Mouse (Mus musculus) forebrain, embryonic 12.5 days (tissue): Measurements from ENCODE around the gene Gda. TPM values are rescaled to one million over a fixed set of nuclear protein-coding genes. Genes with fewer than 3 reads are reported as not detected.
A peak's percentile ranks its signal among the peaks of the same experiment; 100 is the strongest.

ENCODE experiments used
- ATAC-seq: fragments of 200-750 bp; cut with Nextera tagmentation; 2 replicates; pipeline ENCODE4 v1.8.0; 2017; ENCODE audit warnings: moderate TSS enrichment; ENCODE audit not compliant: low FRiP score
- H3K27ac ChIP-seq: fragments of 300-500 bp; sonication (generic); 2 replicates; pipeline ENCODE4 v1.5.1; 2016; ENCODE audit warnings: mild to moderate bottlenecking
- H3K27me3 ChIP-seq: fragments of 300-500 bp; sonication (generic); 2 replicates; pipeline ENCODE4 v1.6.1; 2016; ENCODE audit warnings: mild to moderate bottlenecking
- H3K36me3 ChIP-seq: fragments of 300-500 bp; sonication (generic); replicated peaks from 2 replicates; pipeline ENCODE4 v1.6.1; 2016; ENCODE audit warnings: mild to moderate bottlenecking
- H3K4me1 ChIP-seq: fragments of 300-500 bp; sonication (generic); 2 replicates; pipeline ENCODE4 v1.6.1; 2016
- H3K4me2 ChIP-seq: fragments of 300-500 bp; sonication (generic); 2 replicates; pipeline ENCODE4 v1.6.1; 2016; ENCODE audit warnings: mild to moderate bottlenecking, moderate library complexity
- H3K4me3 ChIP-seq: fragments of 300-500 bp; sonication (generic); replicated peaks from 2 replicates; pipeline ENCODE4 v1.5.1; 2016; ENCODE audit warnings: mild to moderate bottlenecking
- H3K9ac ChIP-seq: fragments of 300-500 bp; sonication (generic); 2 replicates; pipeline ENCODE4 v1.6.1; 2016; ENCODE audit warnings: mild to moderate bottlenecking
- H3K9me3 ChIP-seq: fragments of 300-500 bp; sonication (generic); 2 replicates; pipeline ENCODE4 v1.6.1; 2016
- WGBS: fragments of 180-500 bp; shearing (Covaris S2); methylation state at CpG from one replicate; pipeline ENCODE4 v1.1.7; 2016; 5-methylcytosine and 5-hydroxymethylcytosine counted together
- polyA plus RNA-seq: library from polyadenylated mRNA; unstranded; fragments of >200 nt; fragmentation: Nextera tagmentation; extraction: Ambion mirVana; gene quantifications from 2 replicates; pipeline ENCODE4 v1.2.1, GENCODE M21; 2016

Gene Gda
- polyA plus RNA-seq, 1 experiment from 2014 or later, result 0.10 TPM

- no peak for ATAC-seq
- Histone ChIP-seq H3K9ac (no peak overlapping the region), H3K4me3 (no peak overlapping the region), H3K36me3 (no peaks in the 10 kb centered on the region), H3K4me2 (no peak overlapping the region), H3K27me3 (no peaks in the 10 kb centered on the region), H3K4me1 (no peaks in the 10 kb centered on the region), H3K27ac (no peak overlapping the region), H3K9me3 (no peaks in the 10 kb centered on the region)
- WGBS, result 96% methylated on average over 1 of the region's 1 CpGs
These were observed 7.8 kb upstream of the Gda start for GRCm38 (mm10) chr19:21481031-21481430.

GRCm38 (mm10) chr19:21480053-21480419, 6.8 kb upstream of the Gda start:
- Histone ChIP-seq H3K4me3 (no peak overlapping the region), H3K27ac (no peak overlapping the region), H3K4me1 (no peaks in the 10 kb centered on the region), H3K36me3 (no peaks in the 10 kb centered on the region), H3K9ac (no peak overlapping the region), H3K27me3 (no peaks in the 10 kb centered on the region), H3K4me2 (no peak overlapping the region), H3K9me3 (no peaks in the 10 kb centered on the region)
- no peak for ATAC-seq
- 52% methylated on average over 2 of the region's 2 CpGs for WGBS

GRCm38 (mm10) chr19:21479183-21480052, 6.2 kb upstream of the Gda start:
- Histone ChIP-seq H3K27ac (no peak overlapping the region), H3K36me3 (no peaks in the 10 kb centered on the region), H3K4me2 (no peak overlapping the region), H3K9me3 (no peaks in the 10 kb centered on the region), H3K4me1 (no peaks in the 10 kb centered on the region), H3K27me3 (no peaks in the 10 kb centered on the region), H3K9ac (no peak overlapping the region), H3K4me3 (no peak overlapping the region)
- WGBS, result 70% methylated on average over 18 of the region's 18 CpGs
- ATAC-seq, result peak; percentile 63; the same call in 1 of the 2 replicates

GRCm38 (mm10) chr19:21478538-21478937, 5.3 kb upstream of the Gda start:
- WGBS, result 82% methylated on average over 3 of the region's 3 CpGs

GRCm38 (mm10) chr19:21477780-21478179, 4.5 kb upstream of the Gda start:
- Histone ChIP-seq H3K27ac (no peak overlapping the region), H3K4me1 (no peaks in the 10 kb centered on the region), H3K9ac (no peak overlapping the region), H3K9me3 (no peaks in the 10 kb centered on the region), H3K27me3 (peaks cover 5% of the 10 kb centered on the region), H3K36me3 (no peaks in the 10 kb centered on the region), H3K4me3 (no peak overlapping the region), H3K4me2 (no peak overlapping the region)
- WGBS, result 78% methylated on average over 2 of the region's 2 CpGs
- no peak for ATAC-seq

More at GRCm38 (mm10) chr19:21478538-21478937, 5.3 kb upstream of the Gda start:
- Histone ChIP-seq H3K27me3 (no peaks in the 10 kb centered on the region), H3K4me2 (no peak overlapping the region), H3K36me3 (no peaks in the 10 kb centered on the region), H3K27ac (no peak overlapping the region), H3K4me3 (no peak overlapping the region), H3K4me1 (no peaks in the 10 kb centered on the region), H3K9me3 (no peaks in the 10 kb centered on the region), H3K9ac (no peak overlapping the region)
- ATAC-seq, result no peak

GRCm38 (mm10) chr19:21476782-21477181, 3.5 kb upstream of the Gda start:
- Histone ChIP-seq H3K36me3 (no peaks in the 10 kb centered on the region), H3K4me3 (no peak overlapping the region), H3K27ac (no peak overlapping the region), H3K9me3 (no peaks in the 10 kb centered on the region), H3K4me2 (no peak overlapping the region), H3K4me1 (peaks cover 5% of the 10 kb centered on the region), H3K27me3 (peaks cover 14% of the 10 kb centered on the region), H3K9ac (no peak overlapping the region)
- WGBS, result 88% methylated on average over 3 of the region's 3 CpGs
- no peak for ATAC-seq

- H3K27ac ChIP-seq, result no peak overlapping the region
These were observed 994 bp downstream of the Gda start for GRCm38 (mm10) chr19:21472121-21472780.

GRCm38 (mm10) chr19:21461221-21461960, 11.9 kb downstream of the Gda start:
- Histone ChIP-seq H3K4me2 (no peak overlapping the region), H3K27ac (no peak overlapping the region), H3K27me3 (no peaks in the 10 kb centered on the region), H3K4me3 (no peak overlapping the region), H3K4me1 (no peaks in the 10 kb centered on the region), H3K36me3 (no peaks in the 10 kb centered on the region), H3K9ac (no peak overlapping the region), H3K9me3 (no peaks in the 10 kb centered on the region)
- WGBS, result 80% methylated on average over 5 of the region's 5 CpGs
- no peak for ATAC-seq

More at GRCm38 (mm10) chr19:21472121-21472780, 994 bp downstream of the Gda start:
- Histone ChIP-seq H3K4me3 (peak overlapping the region; percentile 44), H3K9me3 (no peaks in the 10 kb centered on the region; the same call in 1 of the 2 replicates), H3K27me3 (peaks cover 22% of the 10 kb centered on the region), H3K4me2 (peak overlapping the region; percentile 79), H3K9ac (peak overlapping the region; percentile 45; the same call in 1 of the 2 replicates), H3K4me1 (peaks cover 5% of the 10 kb centered on the region), H3K36me3 (no peaks in the 10 kb centered on the region)
- WGBS, result 2% methylated on average over 41 of the region's 48 CpGs
- peak; percentile 59 for ATAC-seq

GRCm38 (mm10) chr19:21457461-21457860, 15.8 kb downstream of the Gda start:
- Histone ChIP-seq H3K9me3 (no peaks in the 10 kb centered on the region), H3K36me3 (no peaks in the 10 kb centered on the region), H3K27ac (no peak overlapping the region), H3K27me3 (no peaks in the 10 kb centered on the region), H3K4me2 (no peak overlapping the region), H3K9ac (no peak overlapping the region), H3K4me3 (no peak overlapping the region), H3K4me1 (no peaks in the 10 kb centered on the region)
- no peak for ATAC-seq
- 82% methylated on average over 4 of the region's 4 CpGs for WGBS

- Histone ChIP-seq H3K36me3 (no peaks in the 10 kb centered on the region), H3K27ac (no peak overlapping the region), H3K9me3 (no peaks in the 10 kb centered on the region), H3K4me1 (no peaks in the 10 kb centered on the region), H3K4me3 (no peak overlapping the region), H3K27me3 (no peaks in the 10 kb centered on the region), H3K4me2 (no peak overlapping the region), H3K9ac (no peak overlapping the region)
- ATAC-seq, result no peak
- WGBS, result 76% methylated on average over 3 of the region's 3 CpGs
These were observed 31.5 kb downstream of the Gda start for GRCm38 (mm10) chr19:21441787-21442186.

- Histone ChIP-seq H3K4me2 (no peak overlapping the region), H3K9ac (no peak overlapping the region), H3K9me3 (no peaks in the 10 kb centered on the region), H3K27ac (no peak overlapping the region), H3K4me1 (no peaks in the 10 kb centered on the region), H3K27me3 (no peaks in the 10 kb centered on the region), H3K36me3 (no peaks in the 10 kb centered on the region), H3K4me3 (no peak overlapping the region)
- WGBS, result 87% methylated on average over 6 of the region's 6 CpGs
- ATAC-seq, result no peak
These were observed 32.4 kb downstream of the Gda start for GRCm38 (mm10) chr19:21440841-21441240.

GRCm38 (mm10) chr19:21439141-21439737, 34.0 kb downstream of the Gda start:
- H3K27me3 ChIP-seq, result no peaks in the 10 kb centered on the region
- 81% methylated on average over 3 of the region's 3 CpGs for WGBS
- H3K4me3 ChIP-seq, result no peak overlapping the region
- H3K4me1 ChIP-seq, result no peaks in the 10 kb centered on the region
- no peak for ATAC-seq
- no peak overlapping the region for H3K4me2 ChIP-seq
- H3K27ac ChIP-seq, result no peak overlapping the region
- H3K9ac ChIP-seq, result no peak overlapping the region
- H3K36me3 ChIP-seq, result no peaks in the 10 kb centered on the region
- no peaks in the 10 kb centered on the region for H3K9me3 ChIP-seq
